Mouse (Mus musculus) E14TG2a.4 (cell line): ENCODE data around the gene Tmem82.
"Not testable (repeated sequence)": the region's sequence is repeated elsewhere in the genome, so short reads cannot be mapped to it uniquely, and the experiment has no call there.

ENCODE experiments used
- CTCF ChIP-seq: conservative IDR thresholded peaks from 2 replicates; pipeline ENCODE4 v1.5.1; 2014; ENCODE audit warnings: low read length
- NANOG ChIP-seq: IDR thresholded peaks from 2 replicates; pipeline ENCODE4 v1.6.1; 2014; ENCODE audit warnings: borderline replicate concordance, low read length, mixed read lengths
- POU5F1 ChIP-seq: IDR thresholded peaks from 2 replicates; pipeline ENCODE4 v1.6.1; 2014; ENCODE audit warnings: low read length, borderline replicate concordance

DNA sequence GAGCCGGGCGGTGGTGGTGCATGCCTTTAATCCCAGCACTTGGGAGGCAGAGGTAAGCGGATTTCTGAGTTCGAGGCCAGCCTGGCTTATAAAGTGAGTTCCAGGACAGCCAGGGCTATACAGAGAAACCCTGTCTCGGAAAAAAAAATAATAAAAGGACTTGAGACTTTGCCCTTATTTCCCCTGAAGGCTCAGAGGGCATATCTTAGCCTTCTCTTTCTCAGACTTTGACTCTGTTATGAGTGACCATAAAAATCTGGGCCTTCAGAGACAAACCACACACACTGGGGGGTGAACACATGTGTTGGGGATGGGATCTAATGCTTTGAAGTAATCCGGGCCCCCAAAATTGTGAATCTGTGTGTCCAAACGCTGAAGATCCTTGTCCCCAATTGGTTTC is 51.3 kb downstream of the Tmem82 start:
- not testable (repeated sequence) for TF ChIP-seq CTCF, POU5F1, NANOG
